Mouse (Mus musculus) CH12.LX (cell line): Measurements from ENCODE around the gene Hsf5.

ENCODE experiments used
- CHD2 ChIP-seq: IDR thresholded peaks from 2 replicates; pipeline ENCODE4 v1.6.1; 2011; ENCODE audit warnings: low read length, improper control_type of control experiment
- MAFK ChIP-seq: IDR thresholded peaks from 2 replicates; pipeline ENCODE4 v1.6.1; 2011; ENCODE audit warnings: low read length, improper control_type of control experiment; ENCODE audit not compliant: insufficient replicate concordance
- MXI1 ChIP-seq: IDR thresholded peaks from 2 replicates; pipeline ENCODE4 v1.6.1; 2011; ENCODE audit warnings: mild to moderate bottlenecking, low read depth, low read length, improper control_type of control experiment

DNA sequence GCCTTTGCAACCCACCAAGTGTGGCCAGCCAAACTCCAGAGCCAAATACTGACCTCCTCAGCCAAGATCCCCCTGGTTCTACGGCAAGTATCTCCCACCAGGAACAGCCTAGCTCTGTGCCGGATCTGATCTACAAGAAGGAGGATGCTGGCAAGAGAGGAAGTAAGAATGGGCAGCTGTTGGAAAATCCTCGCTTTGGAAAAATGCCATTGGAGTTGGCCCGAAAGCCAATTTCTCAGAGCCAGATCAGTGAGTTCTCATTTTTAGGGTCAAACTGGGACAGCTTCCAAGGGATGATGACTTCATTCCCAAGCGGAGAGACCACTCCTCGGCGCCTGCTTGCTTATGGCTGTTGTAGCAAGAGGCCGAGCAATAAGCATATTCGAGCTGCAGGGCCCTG, 5.4 kb upstream of the Hsf5 start:
- TF ChIP-seq CHD2 (no peak), MAFK (no peak), MXI1 (no peak)
